23 mouse cellular contexts compared by ENCODE assay signal in genomic region chr7:127809846-127810245, GRCm38 (mm10). TPM values are rescaled to one million over a fixed set of nuclear protein-coding genes. Genes with fewer than 3 reads are reported as not detected.
"Had no signal": no experiment of that assay in that cellular context is flagged by ENCODE, and none has a peak within 500 bp of the region (broad histone marks: within the 10 kb centered on the region; RNA-seq: fewer than 3 reads in every experiment).

No protein-coding gene starts in this region.

- H3K4me1 ChIP-seq: midbrain, embryonic 12.5 days; neural tube, embryonic 12.5 days; stomach, embryonic 15.5 days had no signal

- H3K4me3 ChIP-seq: megakaryocyte, embryonic 14.5 days; midbrain, embryonic 12.5 days; neural tube, embryonic 12.5 days; stomach, embryonic 15.5 days had no signal

- H3K36me3 ChIP-seq: stomach, embryonic 15.5 days had no signal

- DNase-seq: lung, adult 18-20 months; lung, embryonic 14.5 days; lung, postnatal 14 days; lung, postnatal 36 days; midbrain, embryonic 14.5 days; right cerebral cortex, postnatal 14 days; thymus, postnatal 14 days; thymus, postnatal 36 days had no signal

- H3K27ac ChIP-seq: liver, embryonic 14.5 days; macrophage; midbrain, embryonic 12.5 days; neural tube, embryonic 12.5 days; stomach, embryonic 15.5 days; stomach, postnatal 0 days had no signal

- H3K9me3 ChIP-seq: megakaryocyte, embryonic 14.5 days; midbrain, embryonic 12.5 days; neural tube, embryonic 12.5 days; stomach, embryonic 15.5 days had no signal

- ATAC-seq: midbrain, embryonic 16.5 days had no signal

- H3K9ac ChIP-seq: liver, embryonic 14.5 days; lung, embryonic 14.5 days; midbrain, embryonic 12.5 days; neural tube, embryonic 12.5 days; stomach, embryonic 15.5 days had no signal

- H3K27me3 ChIP-seq: megakaryocyte, embryonic 14.5 days; midbrain, embryonic 12.5 days; neural tube, embryonic 12.5 days; stomach, embryonic 15.5 days had no signal

- H3K4me2 ChIP-seq: lung, embryonic 14.5 days; midbrain, embryonic 12.5 days; neural tube, embryonic 12.5 days; stomach, embryonic 15.5 days had no signal

RNA-seq across cellular contexts. Expression of gene Stx1b, which starts 14.5 kb away (rescaled TPM):
- total RNA-seq: monocyte, adult 5-6 weeks; neutrophil, adult 5-6 weeks had no signal

RNA-seq across cellular contexts. Expression of gene Gm49388, which starts 24.4 kb away (rescaled TPM):
- total RNA-seq: megakaryocyte progenitor cell, adult 5-6 weeks had no signal
- polyA plus RNA-seq: lung, embryonic 16.5 days; midbrain, embryonic 12.5 days; midbrain, embryonic 14.5 days; midbrain, embryonic 16.5 days; neural tube, embryonic 12.5 days; spleen, adult 2 months; stomach, embryonic 15.5 days; stomach, postnatal 0 days; testis, adult 2 months; thymus, postnatal 0 days had no signal
